Mouse (Mus musculus) erythroblast, embryonic 14.5 days (primary cell): ENCODE measurements around the gene Mrpl17. TPM values are rescaled to one million over a fixed set of nuclear protein-coding genes. Genes with fewer than 3 reads are reported as not detected.

ENCODE experiments used
- H3K27me3 ChIP-seq: 2 replicates; pipeline ENCODE4 v1.6.1; 2012; ENCODE audit warnings: inconsistent platforms; ENCODE audit not compliant: control insufficient read depth
- H3K36me3 ChIP-seq: 2 replicates; pipeline ENCODE4 v1.6.1; 2012; ENCODE audit warnings: mild to moderate bottlenecking, inconsistent platforms; ENCODE audit not compliant: control insufficient read depth
- H3K4me1 ChIP-seq: 2 replicates; pipeline ENCODE4 v1.6.1; 2012; ENCODE audit warnings: inconsistent platforms; ENCODE audit not compliant: control insufficient read depth
- H3K4me3 ChIP-seq: replicated peaks from 2 replicates; pipeline ENCODE3; 2012; ENCODE audit warnings: moderate library complexity, mild to moderate bottlenecking, inconsistent platforms
- H3K9me3 ChIP-seq: 2 replicates; pipeline ENCODE4 v1.6.1; 2012; ENCODE audit warnings: low read length, inconsistent platforms, mixed read lengths; ENCODE audit not compliant: control insufficient read depth
- GATA1 ChIP-seq: IDR thresholded peaks from 2 replicates; pipeline ENCODE4 v1.6.1; 2012; ENCODE audit warnings: low read length, inconsistent platforms, mixed read lengths
- TAL1 ChIP-seq: IDR thresholded peaks from 3 replicates; pipeline ENCODE4 v1.6.1; 2012; ENCODE audit warnings: low read length, inconsistent platforms, mixed read lengths
- polyA plus RNA-seq: library from polyadenylated mRNA; stranded (reverse); fragments of >175 nt; gene quantifications from 2 replicates; pipeline ENCODE4 v1.2.3, GENCODE M21; 2012

Mrpl17 gene
- polyA plus RNA-seq, 1 experiment = 15.8 TPM

DNA sequence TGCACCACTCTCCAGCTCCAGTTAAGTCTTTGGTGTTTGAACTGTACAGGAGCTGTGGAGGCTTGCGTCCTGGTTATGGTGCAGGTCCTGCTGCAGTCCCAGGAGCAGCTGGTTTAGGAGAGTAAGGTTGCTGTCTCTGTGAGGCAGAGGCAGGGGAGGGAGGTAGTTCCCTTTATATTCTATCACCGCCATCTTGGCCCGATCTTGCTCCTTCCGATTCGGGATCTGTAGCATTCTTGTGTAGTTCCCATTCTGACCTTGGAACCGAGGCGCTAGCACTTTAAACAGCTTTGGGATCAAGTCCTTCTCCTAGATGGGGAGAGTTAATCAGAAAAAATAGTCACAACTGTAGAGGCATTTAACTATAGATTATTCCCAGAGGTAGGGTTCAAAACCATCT lies 1.1 kb downstream of the Mrpl17 start:
- no peaks in the 10 kb centered on the region for H3K9me3 ChIP-seq
- peak overlapping the region; percentile 78 for H3K4me3 ChIP-seq
- peaks cover 25% of the 10 kb centered on the region for H3K36me3 ChIP-seq
- no peaks in the 10 kb centered on the region for H3K27me3 ChIP-seq
- peaks cover 33% of the 10 kb centered on the region for H3K4me1 ChIP-seq
- TF ChIP-seq GATA1 (no peak), TAL1 (no peak)

DNA sequence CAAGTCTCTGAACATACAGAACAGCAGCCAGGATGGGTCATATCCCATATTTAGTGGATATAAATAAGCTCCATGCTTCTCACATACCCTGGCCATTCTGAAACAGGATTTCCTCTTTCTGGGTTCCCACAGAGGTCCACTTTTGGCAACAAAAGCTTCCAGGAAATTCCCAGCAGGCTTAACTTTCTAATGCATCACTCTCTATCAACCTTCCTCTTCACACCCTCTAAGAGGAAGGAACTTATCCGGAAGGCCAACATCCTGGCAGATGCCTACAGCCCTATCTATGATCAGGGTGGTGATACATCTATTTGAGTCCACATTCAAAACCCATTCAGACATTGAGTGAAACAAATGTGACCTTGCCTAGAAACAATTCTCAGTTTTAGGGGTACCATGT lies 2.5 kb downstream of the Mrpl17 start:
- no peak for TF ChIP-seq GATA1
- TF ChIP-seq TAL1 = no peak
- peaks cover 33% of the 10 kb centered on the region for H3K4me1 ChIP-seq
- peaks cover 25% of the 10 kb centered on the region for H3K36me3 ChIP-seq
- no peak overlapping the region for H3K4me3 ChIP-seq
- no peaks in the 10 kb centered on the region for H3K27me3 ChIP-seq
- H3K9me3 ChIP-seq = no peaks in the 10 kb centered on the region

DNA sequence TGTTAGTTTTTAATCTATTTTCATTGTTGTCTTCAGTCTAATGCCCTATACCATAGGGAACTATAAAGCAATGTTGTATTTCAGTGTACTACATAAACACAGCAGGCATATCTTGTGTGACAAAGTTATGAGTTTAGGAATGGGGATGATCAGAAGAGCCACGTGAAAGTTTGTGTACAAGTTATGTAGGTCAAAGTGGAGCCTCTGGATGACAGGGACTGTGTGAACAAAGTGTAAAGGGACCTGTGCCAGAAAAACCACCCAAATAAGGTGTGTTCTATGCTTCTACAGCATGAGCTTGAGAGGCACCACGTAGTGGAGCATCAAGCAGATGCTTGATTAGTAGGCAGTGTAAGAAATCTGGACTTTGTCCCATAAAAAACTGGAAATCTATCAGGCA lies 4.2 kb downstream of the Mrpl17 start:
- Histone ChIP-seq H3K9me3 (no peaks in the 10 kb centered on the region), H3K4me1 (peaks cover 30% of the 10 kb centered on the region), H3K4me3 (no peak overlapping the region), H3K27me3 (no peaks in the 10 kb centered on the region), H3K36me3 (peaks cover 25% of the 10 kb centered on the region)
- TF ChIP-seq GATA1 (no peak), TAL1 (no peak)

DNA sequence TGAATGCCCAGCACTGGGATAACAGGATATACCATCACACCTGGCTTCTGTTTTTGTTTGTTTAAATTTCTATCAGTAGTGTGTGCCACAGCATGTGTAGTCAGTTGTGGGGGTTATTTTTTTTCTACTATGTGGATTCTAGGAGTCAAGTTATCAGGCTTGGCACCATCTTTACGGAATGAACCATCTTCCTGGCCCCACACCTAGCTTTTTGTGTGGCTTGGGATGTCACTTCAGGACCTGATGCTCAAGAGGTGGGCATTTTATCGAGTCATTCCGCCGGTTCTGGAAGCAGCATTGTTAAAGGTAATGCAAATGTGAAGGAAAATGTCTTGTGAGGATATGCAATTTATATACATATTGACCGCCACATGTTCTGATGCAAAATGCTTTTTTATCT lies 4.8 kb downstream of the Mrpl17 start:
- Histone ChIP-seq H3K27me3 (peaks cover 4% of the 10 kb centered on the region), H3K36me3 (peaks cover 25% of the 10 kb centered on the region), H3K4me1 (peaks cover 24% of the 10 kb centered on the region), H3K4me3 (no peak overlapping the region), H3K9me3 (no peaks in the 10 kb centered on the region)
- TF ChIP-seq GATA1 = no peak
- no peak for TF ChIP-seq TAL1

DNA sequence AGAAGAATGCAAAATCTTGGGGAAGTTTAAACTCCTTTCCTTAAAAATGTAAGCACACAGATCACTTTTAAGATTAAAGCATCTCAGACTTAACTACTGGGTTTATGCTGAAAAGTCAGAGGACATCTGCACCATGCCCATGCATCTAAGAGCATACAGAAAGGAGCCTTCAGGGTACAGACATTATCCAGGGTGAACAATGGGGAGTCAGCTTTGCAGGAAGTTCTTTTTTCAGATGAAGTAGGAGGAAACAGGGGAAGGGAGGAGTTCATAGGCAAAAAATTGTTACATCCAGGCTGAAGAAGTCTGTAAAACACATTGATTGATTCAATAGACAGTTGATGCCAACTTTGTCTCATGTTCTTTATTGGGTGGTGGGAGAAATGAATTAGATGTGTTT lies 7.5 kb downstream of the Mrpl17 start:
- peaks cover 12% of the 10 kb centered on the region for H3K27me3 ChIP-seq
- H3K4me3 ChIP-seq = no peak overlapping the region
- peaks cover 10% of the 10 kb centered on the region for H3K36me3 ChIP-seq
- H3K9me3 ChIP-seq = no peaks in the 10 kb centered on the region
- TF ChIP-seq TAL1 (no peak), GATA1 (no peak)
- H3K4me1 ChIP-seq = peaks cover under 1% of the 10 kb centered on the region

DNA sequence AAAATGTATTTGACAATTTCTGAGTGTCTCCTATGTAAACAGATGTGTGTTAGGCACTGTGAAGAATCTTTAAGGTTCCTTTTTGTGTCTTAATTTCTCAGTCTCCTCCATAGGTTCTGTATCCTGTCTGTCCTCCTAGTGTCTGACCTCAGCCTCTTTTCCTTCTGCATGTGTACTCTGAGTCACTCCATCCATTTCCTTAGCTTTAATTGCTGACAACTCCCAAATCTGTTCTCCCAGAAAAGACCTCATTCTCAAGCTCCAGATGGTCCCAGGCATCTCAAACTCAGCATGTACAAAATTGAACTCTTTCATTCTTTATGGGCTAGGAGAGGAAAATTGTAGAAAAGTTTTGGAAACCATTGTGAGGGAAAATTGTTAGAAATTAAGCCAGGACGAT lies 8.1 kb downstream of the Mrpl17 start:
- peaks cover 5% of the 10 kb centered on the region for H3K36me3 ChIP-seq

DNA sequence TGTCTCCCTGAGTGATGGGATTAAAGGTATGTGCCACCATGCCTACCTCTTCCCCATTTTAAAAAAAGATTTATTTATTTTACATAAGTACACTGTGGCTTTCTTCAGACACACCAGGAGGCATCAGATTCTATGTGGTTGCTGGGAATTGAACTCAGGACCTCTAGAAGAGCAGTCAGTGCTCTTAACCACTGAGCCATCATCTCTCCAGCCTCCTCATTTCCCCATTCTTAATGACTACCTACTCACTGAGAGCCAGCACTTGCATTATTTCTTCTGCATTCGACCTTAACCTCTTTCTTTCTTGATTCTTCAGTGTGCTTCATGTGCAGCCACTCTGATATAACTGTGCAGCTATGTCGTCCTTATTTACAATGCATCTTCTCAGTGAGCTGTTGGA lies 8.6 kb downstream of the Mrpl17 start:
- no peaks in the 10 kb centered on the region; the same call in 1 of the 2 replicates for H3K4me1 ChIP-seq
- no peaks in the 10 kb centered on the region for H3K9me3 ChIP-seq
- no peak overlapping the region for H3K4me3 ChIP-seq
- peaks cover 12% of the 10 kb centered on the region for H3K27me3 ChIP-seq
- peaks cover 2% of the 10 kb centered on the region for H3K36me3 ChIP-seq
- TF ChIP-seq GATA1 (no peak), TAL1 (no peak)

More for the DNA sequence above, 8.1 kb downstream of the Mrpl17 start:
- Histone ChIP-seq H3K4me3 (no peak overlapping the region), H3K4me1 (no peaks in the 10 kb centered on the region; the same call in 1 of the 2 replicates), H3K27me3 (peaks cover 12% of the 10 kb centered on the region), H3K9me3 (no peaks in the 10 kb centered on the region)
- TF ChIP-seq GATA1 (no peak), TAL1 (no peak)

DNA sequence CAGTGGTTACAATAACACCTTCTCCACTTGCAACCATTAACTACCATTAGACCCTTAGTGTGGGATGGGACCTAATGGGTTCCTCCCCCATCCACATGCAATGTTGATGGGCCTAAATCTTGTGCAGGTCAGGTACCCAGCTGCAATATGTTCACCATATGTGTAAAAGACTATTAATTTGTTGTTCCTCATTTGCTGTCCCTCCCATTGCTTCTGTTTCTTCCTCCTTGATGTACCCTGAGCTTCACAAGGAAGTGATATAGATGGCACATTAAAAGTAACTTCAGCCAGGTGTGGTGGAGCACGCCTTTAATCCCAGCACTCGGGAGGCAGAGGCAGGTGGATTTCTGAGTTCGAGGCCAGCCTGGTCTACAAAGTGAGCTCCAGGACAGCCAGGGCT lies 13.9 kb downstream of the Mrpl17 start:
- Histone ChIP-seq H3K4me1 (no peaks in the 10 kb centered on the region), H3K36me3 (no peaks in the 10 kb centered on the region), H3K4me3 (no peak overlapping the region), H3K27me3 (peaks cover 12% of the 10 kb centered on the region), H3K9me3 (no peaks in the 10 kb centered on the region)
- TF ChIP-seq GATA1 (no peak), TAL1 (no peak)

DNA sequence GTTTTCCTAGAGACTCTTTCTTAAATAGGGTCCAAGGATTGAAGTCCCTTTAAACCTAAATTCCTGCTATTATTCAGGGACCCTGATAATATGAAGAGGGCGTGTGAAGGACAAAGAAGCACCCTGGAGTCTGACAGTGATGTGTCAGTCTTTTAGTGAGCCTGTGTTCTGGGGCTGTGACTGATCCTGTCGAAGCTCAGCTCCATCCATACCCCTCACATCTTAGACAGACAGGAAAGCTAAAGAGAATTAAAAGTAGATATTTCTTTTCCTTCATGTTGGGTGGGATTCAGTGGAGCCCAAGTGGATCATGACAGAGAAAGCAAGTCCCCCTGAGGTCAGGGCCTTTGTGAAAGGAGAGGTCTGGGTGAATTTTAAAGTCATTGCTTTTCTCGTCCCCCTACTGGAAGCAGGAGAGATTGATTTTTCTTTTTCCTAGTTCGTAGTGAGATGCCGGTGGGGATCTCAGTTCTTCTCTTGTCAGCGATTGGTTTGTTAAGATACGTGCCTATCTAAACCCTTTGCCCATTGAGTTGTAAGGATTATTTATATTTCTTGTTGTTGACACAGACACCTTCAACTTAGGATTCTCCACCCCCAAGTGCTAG lies 15.0 kb downstream of the Mrpl17 start:
- Histone ChIP-seq H3K9me3 (no peaks in the 10 kb centered on the region), H3K4me3 (no peak overlapping the region), H3K4me1 (no peaks in the 10 kb centered on the region), H3K27me3 (peaks cover 15% of the 10 kb centered on the region), H3K36me3 (no peaks in the 10 kb centered on the region)
- TF ChIP-seq GATA1 (no peak), TAL1 (no peak)

DNA sequence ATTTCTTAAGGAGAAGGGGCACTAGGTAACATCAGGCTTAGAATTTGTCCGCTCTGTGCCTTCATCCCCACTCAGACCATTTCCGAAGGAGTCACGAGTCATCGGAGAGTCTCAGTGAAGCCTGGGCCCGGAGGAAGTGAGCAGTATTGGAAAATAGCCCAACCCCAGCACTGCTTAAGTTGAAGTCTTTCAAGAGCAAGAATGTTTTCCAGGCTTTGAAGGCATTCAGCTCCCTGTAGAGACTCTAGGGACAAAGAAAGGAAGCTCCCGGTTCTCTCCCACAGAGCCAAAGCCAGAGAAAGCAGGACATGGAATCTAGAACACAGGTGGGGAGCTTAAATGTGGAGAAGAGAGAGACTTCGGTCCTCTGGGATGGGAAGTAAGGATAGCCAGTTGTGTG lies 17.2 kb downstream of the Mrpl17 start:
- TF ChIP-seq GATA1 (no peak), TAL1 (no peak)

More for the DNA sequence above, 17.2 kb downstream of the Mrpl17 start:
- Histone ChIP-seq H3K4me3 (no peak overlapping the region), H3K4me1 (no peaks in the 10 kb centered on the region), H3K27me3 (peaks cover 30% of the 10 kb centered on the region), H3K9me3 (no peaks in the 10 kb centered on the region), H3K36me3 (no peaks in the 10 kb centered on the region)
